Mouse (Mus musculus) T-helper 2 cell (primary cell): ENCODE measurements at regions not wholly inside any gene's neighbourhood (a gene's known extent, or its start where the extent isn't known, plus 50 kb on each side); places are given as distances from the start of the nearest gene placed in this dataset.
"Not testable (repeated sequence)": the region's sequence is repeated elsewhere in the genome, so short reads cannot be mapped to it uniquely, and the experiment has no call there.

Experiments used
- in situ Hi-C: fragments of 300-600 bp; cut with MboI, MseI; formaldehyde crosslinking; loops from one replicate; pipeline ENCODE4 v1.15.1; 2025; ENCODE audit warnings: high pct_unique_total_duplicates

GRCm38 (mm10) chr13:73035336-73035940 is 224.8 kb upstream of the Irx4 start:
- in situ Hi-C loops, result no loop called here

GRCm38 (mm10) chr13:73039731-73040130 is 220.5 kb upstream of the Irx4 start:
- in situ Hi-C loops, result no loop called here

GRCm38 (mm10) chr13:73041233-73042040 is 218.8 kb upstream of the Irx4 start:
- in situ Hi-C loops, result no loop called here

GRCm38 (mm10) chr13:73069840-73070530 is 190.3 kb upstream of the Irx4 start:
- in situ Hi-C loops, result no loop called here

GRCm38 (mm10) chr13:73070531-73070908 is 189.8 kb upstream of the Irx4 start:
- in situ Hi-C loops, result no loop called here

- in situ Hi-C loops, result no loop called here
Measured at GRCm38 (mm10) chr13:73071032-73071431, 189.2 kb upstream of the Irx4 start.

GRCm38 (mm10) chr13:73071854-73072852 is 188.1 kb upstream of the Irx4 start:
- in situ Hi-C loops, result no loop called here

GRCm38 (mm10) chr13:73077866-73078430 is 182.3 kb upstream of the Irx4 start:
- in situ Hi-C loops, result no loop called here

- in situ Hi-C loops, result not testable (repeated sequence)
Measured at GRCm38 (mm10) chr13:73087815-73088214, 172.5 kb upstream of the Irx4 start.

GRCm38 (mm10) chr13:73091886-73092285 is 168.4 kb upstream of the Irx4 start:
- in situ Hi-C loops, result no loop called here

- in situ Hi-C loops, result no loop called here
Measured at GRCm38 (mm10) chr13:73097502-73097901, 162.8 kb upstream of the Irx4 start.

- in situ Hi-C loops, result no loop called here
Measured at GRCm38 (mm10) chr13:73099407-73099806, 160.9 kb upstream of the Irx4 start.

- in situ Hi-C loops, result no loop called here
Measured at GRCm38 (mm10) chr13:73107250-73107993, 152.9 kb upstream of the Irx4 start.

- in situ Hi-C loops, result no loop called here
Measured at GRCm38 (mm10) chr13:73116822-73117632, 143.3 kb upstream of the Irx4 start.

GRCm38 (mm10) chr13:73117633-73118076 is 142.6 kb upstream of the Irx4 start:
- in situ Hi-C loops, result no loop called here

- in situ Hi-C loops, result no loop called here
Measured at GRCm38 (mm10) chr13:73122945-73123344, 137.3 kb upstream of the Irx4 start.

GRCm38 (mm10) chr13:73131270-73131669 is 129.0 kb upstream of the Irx4 start:
- in situ Hi-C loops, result no loop called here

- in situ Hi-C loops, result no loop called here
Measured at GRCm38 (mm10) chr13:73132746-73133145, 127.5 kb upstream of the Irx4 start.

GRCm38 (mm10) chr13:73134929-73135328 is 125.3 kb upstream of the Irx4 start:
- in situ Hi-C loops, result no loop called here
